Mouse (Mus musculus) heart, embryonic 16.5 days (tissue): Measurements from ENCODE around the gene Cnih2. TPM values are rescaled to one million over a fixed set of nuclear protein-coding genes. Genes with fewer than 3 reads are reported as not detected.

ENCODE experiments used
- ATAC-seq: fragments of 200-750 bp; cut with Nextera tagmentation; replicated peaks from 2 replicates; pipeline ENCODE4 v1.8.0; 2017; ENCODE audit warnings: moderate number of reproducible peaks; ENCODE audit not compliant: insufficient read depth, low FRiP score; ENCODE audit errors: extremely low read depth
- H3K27ac ChIP-seq: fragments of 300-500 bp; sonication (generic); 2 replicates; pipeline ENCODE4 v1.5.1; 2014; ENCODE audit warnings: mild to moderate bottlenecking, low read length, control low read depth, moderate library complexity
- H3K27me3 ChIP-seq: fragments of 300-500 bp; sonication (generic); 2 replicates; pipeline ENCODE4 v1.6.1; 2014; ENCODE audit warnings: low read length, mixed read lengths; ENCODE audit not compliant: control insufficient read depth, insufficient read depth
- H3K36me3 ChIP-seq: fragments of 300-500 bp; sonication (generic); 2 replicates; pipeline ENCODE4 v1.6.1; 2014; ENCODE audit not compliant: control insufficient read depth, insufficient read depth
- H3K4me1 ChIP-seq: fragments of 300-500 bp; sonication (generic); 2 replicates; pipeline ENCODE4 v1.6.1; 2014; ENCODE audit warnings: low read length, mixed read lengths; ENCODE audit not compliant: control insufficient read depth, insufficient read depth
- H3K4me2 ChIP-seq: fragments of 300-500 bp; sonication (generic); 2 replicates; pipeline ENCODE4 v1.6.1; 2014; ENCODE audit warnings: low read depth, mild to moderate bottlenecking, control low read depth, low read length
- H3K4me3 ChIP-seq: fragments of 300-500 bp; sonication (generic); 2 replicates; pipeline ENCODE4 v1.5.1; 2014; ENCODE audit warnings: mild to moderate bottlenecking, control low read depth, low read length
- H3K9ac ChIP-seq: fragments of 300-500 bp; sonication (generic); 2 replicates; pipeline ENCODE4 v1.6.1; 2014; ENCODE audit warnings: low read length, control low read depth
- H3K9me3 ChIP-seq: fragments of 300-500 bp; sonication (generic); replicated peaks from 2 replicates; pipeline ENCODE4 v1.6.1; 2016; ENCODE audit warnings: low read length; ENCODE audit not compliant: control insufficient read depth
- WGBS: fragments of 180-500 bp; shearing (Covaris S2); extraction: QIAGEN DNeasy Blood & Tissue Kit; methylation state at CpG from one replicate; pipeline ENCODE4 v1.1.7; 2014; 5-methylcytosine and 5-hydroxymethylcytosine counted together
- polyA plus RNA-seq: library from polyadenylated mRNA; unstranded; fragments of >200 nt; fragmentation: Nextera tagmentation; extraction: Ambion mirVana; gene quantifications from 2 replicates; pipeline ENCODE4 v1.2.1, GENCODE M21; 2015

Gene Cnih2
- polyA plus RNA-seq, 1 experiment from 2014 or later = 2.3 TPM

DNA sequence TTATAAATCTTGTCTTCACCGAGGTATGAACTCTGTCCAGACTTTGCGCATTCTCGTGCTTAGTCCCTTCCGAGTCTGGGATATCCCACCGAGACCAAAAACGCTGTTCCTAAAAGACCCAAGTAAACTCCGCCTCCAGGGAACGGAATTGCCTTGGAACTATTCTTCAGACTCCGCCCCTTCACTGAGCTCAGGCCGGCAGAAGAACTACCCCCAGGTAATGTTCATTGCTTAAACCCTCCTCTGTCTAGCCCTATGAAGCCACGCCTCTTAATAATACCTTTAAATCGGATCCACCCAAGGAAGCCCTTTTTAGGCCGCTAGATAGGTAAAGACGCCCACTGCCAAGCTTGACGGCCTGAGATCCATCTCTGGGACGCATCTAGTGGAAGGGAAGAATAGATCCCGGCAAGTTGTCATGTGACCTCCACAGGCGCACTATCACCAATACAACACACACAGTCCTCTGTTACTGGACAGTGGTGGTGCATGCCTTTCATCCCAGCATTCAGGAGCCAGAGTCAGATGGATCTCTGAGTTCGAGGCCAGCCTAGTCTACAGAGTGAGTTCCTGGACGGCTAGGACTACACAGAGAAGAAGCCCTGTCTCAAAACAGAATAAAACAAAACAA, 25.8 kb downstream of the Cnih2 start:
- Histone ChIP-seq H3K4me2 (peak overlapping the region; percentile 65), H3K27ac (peak overlapping the region; percentile 15; the same call in 1 of the 2 replicates), H3K4me1 (peaks cover 16% of the 10 kb centered on the region), H3K4me3 (peak overlapping the region; percentile 59), H3K27me3 (peaks cover 22% of the 10 kb centered on the region), H3K9me3 (no peaks in the 10 kb centered on the region), H3K36me3 (no peaks in the 10 kb centered on the region), H3K9ac (0 out of 2 replicates have a peak overlapping the region, but pooled peaks have one; percentile 3)
- no peak for ATAC-seq
- 2% methylated on average over 20 of the region's 20 CpGs for WGBS

DNA sequence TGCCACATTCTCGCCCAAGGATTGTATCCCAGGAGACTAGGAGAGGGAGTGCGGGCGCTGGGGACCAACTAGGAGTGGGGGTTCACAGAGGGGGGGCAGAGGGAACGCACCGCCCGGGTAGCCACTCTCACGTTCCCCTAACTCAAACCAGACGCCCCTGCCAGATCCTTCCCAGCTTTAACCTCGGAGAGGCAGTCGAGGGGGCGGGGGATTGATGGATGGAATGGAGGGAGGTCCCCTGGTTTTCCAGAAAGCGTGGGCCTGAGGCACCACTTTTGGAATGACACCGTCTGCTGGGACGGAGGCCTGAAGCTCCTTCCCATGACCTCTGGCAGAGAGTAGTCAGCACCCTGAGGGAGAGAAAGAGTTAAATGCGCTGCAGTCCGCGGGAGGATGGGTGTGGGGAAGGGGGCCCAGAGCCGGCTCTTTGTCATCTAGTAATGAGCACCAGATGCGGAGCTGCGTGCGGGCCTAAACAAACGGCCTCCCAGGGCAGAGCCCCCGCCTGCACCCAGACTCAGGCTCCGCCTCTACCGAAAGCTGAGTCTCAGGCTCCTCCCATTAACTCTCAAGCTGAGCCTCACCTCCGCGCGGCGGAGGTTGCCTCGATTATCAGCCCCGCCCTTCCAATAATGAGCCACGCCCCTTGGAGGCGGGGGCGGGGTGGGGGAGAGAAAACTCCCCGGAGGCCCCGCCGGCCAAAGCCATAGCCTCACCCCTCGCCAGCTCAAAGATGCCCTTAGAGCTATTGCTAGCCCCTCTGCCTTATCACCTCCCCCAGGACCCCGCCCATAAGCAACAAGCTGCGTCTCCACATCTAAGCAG, 26.6 kb downstream of the Cnih2 start:
- Histone ChIP-seq H3K9ac (peak overlapping the region; percentile 69), H3K4me1 (peaks cover 23% of the 10 kb centered on the region), H3K4me2 (peak overlapping the region; percentile 65), H3K27me3 (peaks cover 22% of the 10 kb centered on the region), H3K27ac (peak overlapping the region; percentile 43), H3K36me3 (no peaks in the 10 kb centered on the region), H3K9me3 (no peaks in the 10 kb centered on the region), H3K4me3 (peak overlapping the region; percentile 59)
- peak; percentile 75 for ATAC-seq
- WGBS = 3% methylated on average over 40 of the region's 40 CpGs

DNA sequence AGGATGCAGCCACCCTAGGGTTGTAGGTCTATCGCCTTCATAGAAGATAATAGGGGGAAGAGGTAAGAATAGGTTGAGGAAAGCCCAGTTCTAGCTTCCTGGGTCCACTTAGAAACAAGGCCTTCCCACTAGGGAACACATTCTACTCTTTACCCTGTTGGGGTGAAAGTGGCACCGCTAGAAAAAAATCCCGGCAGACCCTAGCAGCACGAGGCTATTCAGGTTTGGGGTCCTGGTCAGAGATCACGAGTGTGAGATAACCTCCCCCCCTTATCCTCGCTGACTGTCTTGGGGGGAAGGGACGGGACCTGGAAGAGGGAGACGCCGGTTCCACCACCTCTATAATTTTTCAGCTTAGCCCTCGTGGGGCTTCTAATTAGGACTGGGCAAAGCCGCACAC, 27.2 kb downstream of the Cnih2 start:
- peaks cover 24% of the 10 kb centered on the region for H3K4me1 ChIP-seq
- no peaks in the 10 kb centered on the region for H3K9me3 ChIP-seq
- H3K4me2 ChIP-seq = peak overlapping the region; percentile 65
- no peak for ATAC-seq
- H3K27ac ChIP-seq = peak overlapping the region; percentile 43
- peak overlapping the region; percentile 69 for H3K9ac ChIP-seq
- peak overlapping the region; percentile 59 for H3K4me3 ChIP-seq
- peaks cover 22% of the 10 kb centered on the region for H3K27me3 ChIP-seq
- WGBS = 23% methylated on average over 11 of the region's 11 CpGs
- H3K36me3 ChIP-seq = no peaks in the 10 kb centered on the region

DNA sequence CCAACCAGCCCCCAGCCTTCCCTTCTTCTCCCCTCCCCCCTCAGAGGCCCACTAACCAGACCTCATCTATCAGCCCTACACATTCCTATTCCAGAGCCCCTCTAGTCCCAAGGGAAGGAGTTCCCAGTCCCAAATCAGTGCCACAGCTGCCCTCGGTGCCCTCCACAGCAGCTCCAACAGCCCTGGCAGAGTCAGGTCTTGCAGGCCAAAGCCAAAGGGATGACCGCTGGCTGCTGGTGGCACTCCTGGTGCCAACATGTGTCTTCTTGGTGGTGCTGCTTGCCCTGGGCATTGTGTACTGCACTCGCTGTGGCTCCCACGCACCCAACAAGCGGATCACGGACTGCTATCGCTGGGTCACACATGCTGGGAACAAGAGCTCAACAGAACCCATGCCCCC, 28.3 kb downstream of the Cnih2 start:
- Histone ChIP-seq H3K36me3 (no peaks in the 10 kb centered on the region), H3K27me3 (peaks cover 22% of the 10 kb centered on the region), H3K4me1 (peaks cover 24% of the 10 kb centered on the region), H3K9ac (no peak overlapping the region), H3K4me3 (no peak overlapping the region), H3K27ac (no peak overlapping the region), H3K4me2 (peak overlapping the region; percentile 95), H3K9me3 (no peaks in the 10 kb centered on the region)
- WGBS = 77% methylated on average over 7 of the region's 7 CpGs
- ATAC-seq = no peak

DNA sequence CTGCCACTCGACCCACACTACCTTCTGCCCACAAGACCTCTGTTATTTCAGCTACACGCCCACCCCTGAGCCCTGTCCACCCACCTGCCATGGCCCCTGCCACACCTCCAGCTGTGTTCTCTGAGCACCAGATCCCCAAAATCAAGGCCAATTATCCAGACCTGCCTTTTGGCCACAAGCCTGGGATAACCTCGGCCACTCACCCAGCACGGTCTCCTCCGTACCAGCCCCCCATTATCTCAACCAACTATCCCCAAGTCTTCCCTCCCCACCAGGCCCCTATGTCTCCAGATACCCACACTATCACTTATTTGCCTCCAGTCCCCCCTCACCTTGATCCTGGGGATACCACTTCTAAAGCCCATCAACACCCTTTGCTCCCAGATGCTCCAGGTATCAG, 28.8 kb downstream of the Cnih2 start:
- H3K27ac ChIP-seq = no peak overlapping the region
- WGBS = 79% methylated on average over 5 of the region's 5 CpGs
- H3K36me3 ChIP-seq = no peaks in the 10 kb centered on the region
- peaks cover 24% of the 10 kb centered on the region for H3K4me1 ChIP-seq
- peaks cover 22% of the 10 kb centered on the region for H3K27me3 ChIP-seq
- ATAC-seq = no peak
- no peaks in the 10 kb centered on the region for H3K9me3 ChIP-seq
- H3K4me3 ChIP-seq = peak overlapping the region; percentile 59
- peak overlapping the region; percentile 95 for H3K4me2 ChIP-seq
- no peak overlapping the region for H3K9ac ChIP-seq

DNA sequence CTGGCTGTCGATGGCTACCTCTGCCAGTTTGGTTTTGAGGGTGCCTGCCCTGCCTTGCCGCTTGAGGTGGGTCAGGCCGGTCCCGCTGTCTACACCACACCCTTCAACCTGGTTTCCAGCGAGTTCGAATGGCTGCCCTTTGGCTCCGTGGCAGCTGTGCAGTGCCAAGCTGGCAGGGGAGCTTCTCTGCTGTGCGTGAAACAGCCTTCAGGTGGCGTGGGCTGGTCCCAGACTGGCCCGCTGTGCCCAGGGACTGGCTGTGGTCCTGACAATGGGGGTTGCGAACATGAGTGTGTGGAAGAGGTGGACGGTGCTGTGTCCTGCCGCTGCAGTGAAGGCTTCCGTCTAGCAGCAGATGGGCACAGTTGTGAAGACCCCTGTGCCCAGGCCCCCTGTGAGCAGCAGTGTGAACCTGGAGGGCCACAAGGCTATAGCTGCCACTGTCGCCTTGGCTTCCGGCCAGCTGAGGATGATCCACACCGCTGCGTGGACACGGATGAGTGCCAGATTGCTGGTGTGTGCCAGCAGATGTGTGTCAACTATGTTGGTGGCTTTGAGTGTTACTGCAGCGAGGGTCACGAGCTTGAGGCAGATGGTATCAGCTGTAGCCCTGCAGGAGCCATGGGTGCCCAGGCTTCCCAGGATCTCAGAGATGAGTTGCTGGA, 29.6 kb downstream of the Cnih2 start:
- Histone ChIP-seq H3K9me3 (no peaks in the 10 kb centered on the region), H3K9ac (peak overlapping the region; percentile 81), H3K4me2 (peak overlapping the region; percentile 95), H3K36me3 (no peaks in the 10 kb centered on the region), H3K4me1 (peaks cover 24% of the 10 kb centered on the region), H3K4me3 (peak overlapping the region; percentile 59), H3K27ac (no peak overlapping the region), H3K27me3 (peaks cover 14% of the 10 kb centered on the region)
- no peak for ATAC-seq
- WGBS = 36% methylated on average over 20 of the region's 21 CpGs

DNA sequence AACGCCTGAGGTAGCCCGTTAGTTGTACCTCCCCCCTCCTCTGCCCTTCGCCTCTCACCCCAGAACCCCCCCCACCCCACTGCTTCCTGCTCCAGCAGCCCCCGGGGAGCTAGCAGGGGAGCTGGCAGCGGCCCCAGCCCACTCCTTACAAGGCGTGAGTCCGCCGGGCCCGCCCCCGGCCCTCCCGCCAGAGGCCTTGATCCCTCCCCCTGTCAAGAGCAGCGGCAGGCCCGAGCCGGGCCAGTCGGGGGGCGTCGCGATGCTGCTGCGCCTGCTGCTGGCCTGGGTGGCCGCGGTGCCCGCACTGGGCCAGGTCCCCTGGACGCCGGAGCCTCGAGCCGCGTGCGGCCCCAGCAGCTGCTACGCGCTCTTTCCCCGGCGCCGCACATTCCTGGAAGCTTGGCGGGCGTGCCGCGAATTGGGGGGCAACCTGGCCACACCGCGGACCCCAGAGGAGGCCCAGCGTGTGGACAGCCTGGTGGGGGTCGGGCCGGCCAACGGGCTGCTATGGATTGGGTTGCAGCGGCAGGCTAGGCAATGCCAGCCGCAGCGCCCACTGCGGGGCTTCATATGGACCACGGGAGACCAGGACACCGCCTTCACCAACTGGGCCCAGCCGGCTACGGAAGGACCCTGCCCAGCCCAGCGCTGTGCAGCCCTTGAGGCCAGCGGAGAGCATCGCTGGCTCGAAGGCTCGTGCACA, 30.3 kb downstream of the Cnih2 start, which contains the start of gene Cd248:
Cd248 (plus strand) TSS at position 212 of the 703 bp plus-strand sequence.
- peak; percentile 72 for ATAC-seq

DNA sequence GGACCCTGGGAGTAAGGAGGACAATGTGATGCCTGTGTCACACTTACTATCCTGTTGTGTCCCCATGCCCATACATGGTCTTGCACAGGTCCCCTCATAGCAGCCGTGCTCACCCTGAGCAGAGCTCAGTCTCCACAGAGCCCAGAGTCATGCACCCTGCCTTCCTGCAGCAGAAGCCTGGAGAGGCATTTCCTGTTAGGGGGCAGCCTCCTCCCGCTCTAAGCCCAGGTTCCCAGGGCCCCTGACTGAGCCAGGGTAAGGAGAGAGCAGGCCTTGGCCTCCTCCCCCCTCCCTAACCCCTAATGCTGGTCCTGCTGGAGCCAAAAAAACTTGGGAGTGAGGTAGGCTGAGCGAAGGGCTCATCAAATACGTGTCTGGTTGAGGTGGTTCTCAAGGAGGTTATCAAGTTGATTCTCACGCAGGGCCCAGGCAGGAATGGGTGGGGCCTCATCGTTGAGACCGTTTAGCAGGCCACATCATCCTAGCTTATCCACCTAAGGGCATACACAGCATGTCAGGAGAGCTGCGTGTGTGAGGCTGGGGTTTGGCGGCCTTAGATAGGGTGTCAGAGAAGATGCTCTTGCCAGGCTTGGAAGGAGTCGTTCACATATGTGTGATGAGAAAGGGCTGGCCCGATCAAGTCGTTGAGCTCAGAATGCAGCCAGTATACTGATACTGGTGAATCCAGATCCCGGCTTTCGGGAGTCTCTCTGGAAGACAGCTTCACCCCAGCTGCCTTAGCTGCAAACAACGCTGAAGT, 31.1 kb downstream of the Cnih2 start:
- Histone ChIP-seq H3K27me3 (peaks cover 14% of the 10 kb centered on the region; the same call in 1 of the 2 replicates), H3K27ac (peak overlapping the region; percentile 56), H3K4me3 (peak overlapping the region; percentile 59), H3K9ac (peak overlapping the region; percentile 81), H3K36me3 (no peaks in the 10 kb centered on the region), H3K4me2 (peak overlapping the region; percentile 95), H3K9me3 (no peaks in the 10 kb centered on the region), H3K4me1 (peaks cover 21% of the 10 kb centered on the region)
- 8% methylated on average over 15 of the region's 15 CpGs for WGBS
- ATAC-seq = 0 out of 2 replicates have a peak, but pooled peaks have one; percentile 9

More for the DNA sequence above, 30.3 kb downstream of the Cnih2 start, which contains the start of gene Cd248:
- Histone ChIP-seq H3K4me2 (peak within 1 kb of the TSS; percentile 95), H3K27ac (peak within 1 kb of the TSS; percentile 56), H3K4me3 (peak within 1 kb of the TSS; percentile 59), H3K4me1 (peaks cover 24% of the 10 kb centered on the region), H3K36me3 (no peaks in the 10 kb centered on the region), H3K9ac (peak within 1 kb of the TSS; percentile 81), H3K27me3 (peaks cover 14% of the 10 kb centered on the region; the same call in 1 of the 2 replicates), H3K9me3 (no peaks in the 10 kb centered on the region)
- 3% methylated on average over 52 of the region's 56 CpGs for WGBS
